Mouse (Mus musculus) bone marrow, adult 2 months (tissue): ENCODE results near the gene Abcd4.

Experiments used
- CTCF ChIP-seq: fragments of 200-500 bp; IDR thresholded peaks from 2 replicates; pipeline ENCODE4 v1.5.1; 2011; ENCODE audit warnings: low read length, control low read depth; ENCODE audit not compliant: control insufficient read depth, insufficient read depth
- POLR2A ChIP-seq: fragments of 200-500 bp; IDR thresholded peaks from 2 replicates; pipeline ENCODE4 v1.6.1; 2011; ENCODE audit warnings: low read depth, mild to moderate bottlenecking, control low read depth, low read length, borderline replicate concordance; ENCODE audit not compliant: control insufficient read depth

DNA sequence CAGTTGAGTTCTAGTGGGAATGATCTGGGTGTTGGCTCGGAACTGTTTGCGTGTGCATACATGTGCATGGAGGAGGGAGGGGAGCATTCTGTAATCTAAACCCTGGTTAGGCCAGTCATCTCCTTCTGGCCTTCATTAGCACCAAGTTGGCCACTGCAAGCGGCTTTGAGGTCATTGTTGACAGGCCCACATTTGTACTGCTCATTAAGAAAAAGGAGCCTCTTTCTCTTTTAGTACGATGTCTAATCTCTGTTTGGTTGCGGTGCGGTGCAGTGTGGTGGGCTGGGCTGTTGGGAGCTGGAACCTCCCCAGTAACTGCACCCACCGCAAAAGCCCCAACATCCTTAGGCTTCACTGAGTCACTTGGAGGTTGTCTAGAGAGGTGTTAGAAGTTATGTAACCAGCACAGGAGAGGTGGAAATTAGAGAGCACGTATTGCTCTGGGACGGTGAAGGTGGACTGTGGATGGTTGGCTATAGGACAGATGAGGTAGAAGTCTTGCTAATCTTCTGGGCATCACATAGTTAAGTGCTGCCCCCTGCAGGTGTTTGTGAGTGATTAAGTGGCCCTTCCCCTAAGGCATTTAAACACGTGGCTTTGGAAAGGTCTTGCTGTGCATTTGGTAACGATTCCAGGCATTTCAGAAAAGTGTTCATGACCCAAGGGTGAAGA is 39.3 kb downstream of the Abcd4 start:
- TF ChIP-seq CTCF (no peak), POLR2A (no peak)
